Mouse (Mus musculus): Measurements from ENCODE around the gene Mical3. TPM values are rescaled to one million over a fixed set of nuclear protein-coding genes. Genes with fewer than 3 reads are reported as not detected.

Mical3 gene
- polyA plus RNA-seq, 1 experiment: 49.0 TPM

DNA sequence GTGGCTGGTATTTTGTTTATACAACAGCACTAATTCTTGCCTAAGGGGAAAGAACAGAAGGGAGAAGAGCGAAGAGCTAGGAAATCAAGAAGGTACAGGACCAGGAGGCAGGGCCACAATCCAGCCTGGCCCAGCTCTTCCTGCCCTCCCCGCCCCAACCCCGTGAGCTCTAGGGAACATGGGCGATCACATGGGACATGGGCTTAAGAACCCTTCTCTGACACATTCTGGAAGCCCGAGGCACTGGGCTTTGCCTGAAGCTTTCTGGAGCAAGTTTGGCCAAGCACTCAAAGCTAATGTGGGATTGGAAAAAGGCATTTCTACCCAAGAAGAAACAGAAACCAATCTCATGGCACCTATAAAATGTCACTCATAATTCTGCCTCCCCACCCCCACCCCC lies 131.7 kb downstream of the Mical3 start:
- H3K36me3 ChIP-seq (ENCODE audit: control insufficient read depth, insufficient read depth, low read length, poor library complexity, severe bottlenecking): peaks cover 5% of the 10 kb centered on the region; the same call in 1 of the 2 replicates
- H3K27me3 ChIP-seq (ENCODE audit: control insufficient read depth, insufficient read depth, low read length, poor library complexity, severe bottlenecking): no peaks in the 10 kb centered on the region
- H3K27ac ChIP-seq (ENCODE audit: insufficient read depth, low read length): no peak overlapping the region
- no peak overlapping the region for H3K9ac ChIP-seq (ENCODE audit: low read depth, poor library complexity, severe bottlenecking)
- no peak for TF ChIP-seq CTCF (IDR thresholded peaks at IDR 0.05; ENCODE audit: low read depth, low read length)
- TF ChIP-seq EP300 (IDR thresholded peaks at IDR 0.05; ENCODE audit: insufficient read depth, low read depth, low read length): no peak
- no peaks in the 10 kb centered on the region for H3K4me1 ChIP-seq (ENCODE audit: control insufficient read depth, insufficient read depth, low read length)
- H3K9me3 ChIP-seq (replicated peaks; ENCODE audit: control insufficient read depth, insufficient read depth, low read length, poor library complexity, severe bottlenecking): no peaks in the 10 kb centered on the region
- H3K4me3 ChIP-seq (ENCODE audit: low read depth, low read length): no peak overlapping the region

DNA sequence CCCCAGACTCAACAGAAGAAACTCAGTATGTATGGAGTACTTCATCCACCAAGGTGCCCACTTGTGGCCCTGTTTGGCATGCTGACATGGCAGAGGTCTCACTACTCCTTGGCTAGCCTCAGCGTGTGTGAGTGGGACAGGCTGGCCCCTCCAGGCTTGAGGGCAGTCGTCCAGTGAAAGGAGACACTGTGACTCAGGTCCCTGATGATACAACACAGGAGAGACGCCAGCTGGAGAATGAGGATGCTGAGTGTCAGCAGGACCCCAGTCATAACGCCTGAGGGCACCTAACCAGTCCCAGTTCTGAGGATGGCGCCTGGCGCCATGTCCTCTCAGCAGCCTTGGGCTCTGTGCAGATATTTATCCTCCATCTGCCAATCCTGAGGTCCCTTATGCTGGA lies 134.2 kb downstream of the Mical3 start:
- H3K9ac ChIP-seq (ENCODE audit: low read depth, poor library complexity, severe bottlenecking): no peak overlapping the region
- peaks cover 5% of the 10 kb centered on the region; the same call in 1 of the 2 replicates for H3K36me3 ChIP-seq (ENCODE audit: control insufficient read depth, insufficient read depth, low read length, poor library complexity, severe bottlenecking)
- no peaks in the 10 kb centered on the region for H3K9me3 ChIP-seq (replicated peaks; ENCODE audit: control insufficient read depth, insufficient read depth, low read length, poor library complexity, severe bottlenecking)
- no peak overlapping the region for H3K4me3 ChIP-seq (ENCODE audit: low read depth, low read length)
- no peak overlapping the region for H3K27ac ChIP-seq (ENCODE audit: insufficient read depth, low read length)
- H3K27me3 ChIP-seq (ENCODE audit: control insufficient read depth, insufficient read depth, low read length, poor library complexity, severe bottlenecking): no peaks in the 10 kb centered on the region
- TF ChIP-seq EP300 (IDR thresholded peaks at IDR 0.05; ENCODE audit: insufficient read depth, low read depth, low read length) (no peak), CTCF (IDR thresholded peaks at IDR 0.05; ENCODE audit: low read depth, low read length) (no peak), POLR2A (IDR thresholded peaks at IDR 0.05; ENCODE audit: insufficient read depth, low read length) (no peak)
- H3K4me1 ChIP-seq (ENCODE audit: control insufficient read depth, insufficient read depth, low read length): no peaks in the 10 kb centered on the region

DNA sequence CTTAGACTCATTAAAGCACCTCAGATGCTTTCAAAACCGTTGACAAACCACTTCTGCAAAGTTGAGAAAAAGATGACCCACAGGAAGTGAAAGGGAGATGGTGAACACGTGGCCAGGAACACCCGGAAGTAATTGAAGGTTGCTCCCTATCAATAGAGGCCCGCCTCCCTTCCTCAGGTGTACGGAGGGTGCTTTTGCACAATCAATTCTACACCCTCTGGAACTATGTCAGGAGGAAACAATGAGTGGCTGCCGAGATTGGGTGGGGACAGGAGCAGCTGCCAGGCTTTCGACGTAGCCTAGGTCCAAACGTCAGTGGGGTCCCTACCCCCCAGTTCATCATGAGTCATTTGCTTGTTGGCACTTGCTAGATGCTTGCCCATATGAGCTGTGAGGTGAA lies 135.3 kb downstream of the Mical3 start:
- TF ChIP-seq EP300 (IDR thresholded peaks at IDR 0.05; ENCODE audit: insufficient read depth, low read depth, low read length): no peak
- no peak for TF ChIP-seq CTCF (IDR thresholded peaks at IDR 0.05; ENCODE audit: low read depth, low read length)
- no peak for TF ChIP-seq POLR2A (IDR thresholded peaks at IDR 0.05; ENCODE audit: insufficient read depth, low read length)
- Histone ChIP-seq H3K9me3 (replicated peaks; ENCODE audit: control insufficient read depth, insufficient read depth, low read length, poor library complexity, severe bottlenecking) (no peaks in the 10 kb centered on the region), H3K27me3 (ENCODE audit: control insufficient read depth, insufficient read depth, low read length, poor library complexity, severe bottlenecking) (no peaks in the 10 kb centered on the region)

DNA sequence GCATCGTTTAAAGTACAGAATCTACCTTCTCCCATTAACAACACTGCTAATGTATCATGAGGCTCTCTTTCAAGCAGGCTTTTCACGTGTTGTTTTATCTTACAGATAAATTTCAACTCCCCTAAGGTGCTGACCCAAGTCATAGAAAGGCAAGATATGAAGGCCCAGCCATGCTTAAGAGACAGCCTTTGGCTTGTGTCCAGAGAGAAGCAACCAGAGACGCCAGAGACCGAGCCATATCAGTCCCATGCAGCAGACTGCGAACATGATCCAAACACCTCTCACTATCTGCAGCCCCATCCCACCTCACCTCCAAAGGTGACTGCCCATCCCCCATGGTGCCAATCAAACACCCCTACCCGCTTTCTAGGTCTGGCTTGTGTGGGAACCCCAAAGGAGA lies 138.9 kb downstream of the Mical3 start:
- no peak for TF ChIP-seq EP300 (IDR thresholded peaks at IDR 0.05; ENCODE audit: insufficient read depth, low read depth, low read length)
- H3K27ac ChIP-seq (ENCODE audit: insufficient read depth, low read length): no peak overlapping the region
- H3K9ac ChIP-seq (ENCODE audit: low read depth, poor library complexity, severe bottlenecking): no peak overlapping the region
- no peaks in the 10 kb centered on the region for H3K27me3 ChIP-seq (ENCODE audit: control insufficient read depth, insufficient read depth, low read length, poor library complexity, severe bottlenecking)
- H3K36me3 ChIP-seq (ENCODE audit: control insufficient read depth, insufficient read depth, low read length, poor library complexity, severe bottlenecking): no peaks in the 10 kb centered on the region
- no peak overlapping the region for H3K4me3 ChIP-seq (ENCODE audit: low read depth, low read length)
- H3K9me3 ChIP-seq (replicated peaks; ENCODE audit: control insufficient read depth, insufficient read depth, low read length, poor library complexity, severe bottlenecking): no peaks in the 10 kb centered on the region
- no peaks in the 10 kb centered on the region for H3K4me1 ChIP-seq (ENCODE audit: control insufficient read depth, insufficient read depth, low read length)

More for the DNA sequence above, 135.3 kb downstream of the Mical3 start:
- H3K27ac ChIP-seq (ENCODE audit: insufficient read depth, low read length): no peak overlapping the region
- H3K36me3 ChIP-seq (ENCODE audit: control insufficient read depth, insufficient read depth, low read length, poor library complexity, severe bottlenecking): no peaks in the 10 kb centered on the region
- H3K9ac ChIP-seq (ENCODE audit: low read depth, poor library complexity, severe bottlenecking): no peak overlapping the region
- no peaks in the 10 kb centered on the region for H3K4me1 ChIP-seq (ENCODE audit: control insufficient read depth, insufficient read depth, low read length)
- H3K4me3 ChIP-seq (ENCODE audit: low read depth, low read length): no peak overlapping the region

DNA sequence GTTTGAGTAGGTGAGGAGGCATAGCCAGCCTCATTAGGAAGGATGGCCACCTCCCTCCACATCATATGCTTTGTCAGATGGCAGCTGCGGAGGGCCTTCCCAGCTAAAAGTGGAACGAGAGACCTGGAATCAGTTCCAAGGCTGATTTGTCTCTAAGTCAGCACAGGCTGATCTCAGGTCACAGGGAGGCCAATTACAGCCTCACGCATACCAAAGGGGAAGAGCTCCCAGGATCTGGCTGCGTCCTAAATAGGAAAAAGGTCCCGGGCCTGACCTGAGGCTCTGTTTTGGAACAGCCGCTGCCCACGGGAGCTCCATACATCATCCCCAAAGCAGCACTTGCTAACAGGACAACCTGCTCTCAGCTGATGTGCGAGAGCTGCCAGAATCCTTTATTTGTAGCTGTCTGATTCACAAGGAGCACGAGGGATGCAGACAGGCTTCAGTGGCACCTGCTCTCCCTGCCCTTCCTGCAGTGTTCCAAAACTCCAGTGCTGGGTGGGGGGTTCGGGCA lies 143.2 kb downstream of the Mical3 start:
- Histone ChIP-seq H3K4me3 (ENCODE audit: low read depth, low read length) (no peak overlapping the region), H3K9me3 (replicated peaks; ENCODE audit: control insufficient read depth, insufficient read depth, low read length, poor library complexity, severe bottlenecking) (no peaks in the 10 kb centered on the region), H3K27ac (ENCODE audit: insufficient read depth, low read length) (no peak overlapping the region), H3K9ac (ENCODE audit: low read depth, poor library complexity, severe bottlenecking) (no peak overlapping the region), H3K27me3 (ENCODE audit: control insufficient read depth, insufficient read depth, low read length, poor library complexity, severe bottlenecking) (no peaks in the 10 kb centered on the region), H3K36me3 (ENCODE audit: control insufficient read depth, insufficient read depth, low read length, poor library complexity, severe bottlenecking) (no peaks in the 10 kb centered on the region), H3K4me1 (ENCODE audit: control insufficient read depth, insufficient read depth, low read length) (no peaks in the 10 kb centered on the region)
- TF ChIP-seq CTCF (IDR thresholded peaks at IDR 0.05; ENCODE audit: low read depth, low read length) (no peak), POLR2A (IDR thresholded peaks at IDR 0.05; ENCODE audit: insufficient read depth, low read length) (no peak), EP300 (IDR thresholded peaks at IDR 0.05; ENCODE audit: insufficient read depth, low read depth, low read length) (no peak)

DNA sequence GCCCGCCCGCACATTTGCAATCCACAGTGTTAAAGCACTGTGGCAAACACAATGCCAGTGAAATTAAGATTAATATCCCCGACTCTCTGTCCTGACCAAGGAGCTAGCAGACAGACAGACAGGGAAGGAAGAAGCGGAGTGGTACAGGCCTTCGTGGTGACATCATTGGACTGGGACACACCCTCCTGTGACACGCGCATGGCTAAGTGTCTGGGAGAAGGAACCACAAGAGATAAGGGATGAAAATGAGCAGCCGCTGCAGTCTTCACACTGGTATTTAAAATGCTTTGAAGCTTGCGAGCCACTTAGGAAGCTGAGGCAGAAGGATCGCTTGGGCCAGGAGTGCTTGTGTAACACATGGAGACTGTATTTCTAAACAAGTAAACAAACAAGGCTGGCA lies 143.6 kb downstream of the Mical3 start:
- Histone ChIP-seq H3K9me3 (replicated peaks; ENCODE audit: control insufficient read depth, insufficient read depth, low read length, poor library complexity, severe bottlenecking) (no peaks in the 10 kb centered on the region), H3K9ac (ENCODE audit: low read depth, poor library complexity, severe bottlenecking) (no peak overlapping the region), H3K27me3 (ENCODE audit: control insufficient read depth, insufficient read depth, low read length, poor library complexity, severe bottlenecking) (no peaks in the 10 kb centered on the region), H3K27ac (ENCODE audit: insufficient read depth, low read length) (no peak overlapping the region), H3K4me3 (ENCODE audit: low read depth, low read length) (no peak overlapping the region), H3K36me3 (ENCODE audit: control insufficient read depth, insufficient read depth, low read length, poor library complexity, severe bottlenecking) (no peaks in the 10 kb centered on the region), H3K4me1 (ENCODE audit: control insufficient read depth, insufficient read depth, low read length) (no peaks in the 10 kb centered on the region)
- TF ChIP-seq CTCF (IDR thresholded peaks at IDR 0.05; ENCODE audit: low read depth, low read length) (no peak), EP300 (IDR thresholded peaks at IDR 0.05; ENCODE audit: insufficient read depth, low read depth, low read length) (no peak), POLR2A (IDR thresholded peaks at IDR 0.05; ENCODE audit: insufficient read depth, low read length) (no peak)
